Mouse (Mus musculus): ENCODE measurements around the gene Dab2ip. TPM values are rescaled to one million over a fixed set of nuclear protein-coding genes. Genes with fewer than 3 reads are reported as not detected.

The Dab2ip gene
- polyA plus RNA-seq, 1 experiment from 2014 or later, result 52.3 TPM

GRCm38 (mm10) chr2:35627298-35627898 is 69.3 kb downstream of the Dab2ip start:
- Histone ChIP-seq H3K4me3 (no peak overlapping the region), H3K4me1 (peaks cover 69% of the 10 kb centered on the region), H3K9ac (peak overlapping the region; percentile 31; the same call in 1 of the 2 replicates), H3K36me3 (peaks cover 31% of the 10 kb centered on the region), H3K4me2 (replicated peaks) (peak overlapping the region; percentile 14; the same call in 1 of the 2 replicates), H3K9me3 (no peaks in the 10 kb centered on the region), H3K27ac (peak overlapping the region; percentile 39; the same call in 1 of the 2 replicates), H3K27me3 (no peaks in the 10 kb centered on the region)
- WGBS, result 43% methylated on average over 11 of the region's 11 CpGs
- ATAC-seq (ENCODE audit: low FRiP score, low read depth), result no peak

GRCm38 (mm10) chr2:35628052-35628451 is 70.0 kb downstream of the Dab2ip start:
- Histone ChIP-seq H3K9ac (no peak overlapping the region), H3K36me3 (peaks cover 31% of the 10 kb centered on the region), H3K4me1 (peaks cover 63% of the 10 kb centered on the region), H3K4me3 (no peak overlapping the region), H3K9me3 (no peaks in the 10 kb centered on the region), H3K27me3 (no peaks in the 10 kb centered on the region), H3K4me2 (replicated peaks) (0 out of 2 replicates have a peak overlapping the region, but pooled peaks have one; percentile 14), H3K27ac (peak overlapping the region; percentile 39; the same call in 1 of the 2 replicates)
- ATAC-seq (ENCODE audit: low FRiP score, low read depth), result no peak
- WGBS, result 64% methylated on average over 7 of the region's 7 CpGs

GRCm38 (mm10) chr2:35628656-35629055 is 70.6 kb downstream of the Dab2ip start:
- H3K27ac ChIP-seq, result no peak overlapping the region
- peaks cover 58% of the 10 kb centered on the region for H3K4me1 ChIP-seq
- no peak overlapping the region for H3K4me3 ChIP-seq
- no peak for ATAC-seq (ENCODE audit: low FRiP score, low read depth)
- H3K9ac ChIP-seq, result no peak overlapping the region
- no peaks in the 10 kb centered on the region for H3K27me3 ChIP-seq
- no peaks in the 10 kb centered on the region for H3K9me3 ChIP-seq
- WGBS, result 88% methylated on average over 4 of the region's 4 CpGs
- no peak overlapping the region for H3K4me2 ChIP-seq (replicated peaks)
- H3K36me3 ChIP-seq, result peaks cover 31% of the 10 kb centered on the region

GRCm38 (mm10) chr2:35629126-35629525 is 71.1 kb downstream of the Dab2ip start:
- H3K27me3 ChIP-seq, result no peaks in the 10 kb centered on the region
- WGBS, result 86% methylated on average over 5 of the region's 8 CpGs

GRCm38 (mm10) chr2:35633392-35633791 is 75.3 kb downstream of the Dab2ip start:
- ATAC-seq (ENCODE audit: low FRiP score, low read depth), result no peak
- no peaks in the 10 kb centered on the region for H3K27me3 ChIP-seq
- 78% methylated on average over 4 of the region's 4 CpGs for WGBS
- H3K4me3 ChIP-seq, result no peak overlapping the region
- H3K4me1 ChIP-seq, result peaks cover 23% of the 10 kb centered on the region
- H3K27ac ChIP-seq, result no peak overlapping the region
- H3K4me2 ChIP-seq (replicated peaks), result no peak overlapping the region
- H3K36me3 ChIP-seq, result peaks cover 45% of the 10 kb centered on the region
- no peak overlapping the region for H3K9ac ChIP-seq
- H3K9me3 ChIP-seq, result no peaks in the 10 kb centered on the region

More at GRCm38 (mm10) chr2:35629126-35629525, 71.1 kb downstream of the Dab2ip start:
- H3K4me2 ChIP-seq (replicated peaks), result no peak overlapping the region
- H3K4me1 ChIP-seq, result peaks cover 58% of the 10 kb centered on the region
- H3K27ac ChIP-seq, result no peak overlapping the region
- H3K9ac ChIP-seq, result no peak overlapping the region
- no peak for ATAC-seq (ENCODE audit: low FRiP score, low read depth)
- no peaks in the 10 kb centered on the region for H3K9me3 ChIP-seq
- H3K36me3 ChIP-seq, result peaks cover 31% of the 10 kb centered on the region
- no peak overlapping the region for H3K4me3 ChIP-seq

- H3K27me3 ChIP-seq, result no peaks in the 10 kb centered on the region
- no peak for ATAC-seq (ENCODE audit: low FRiP score, low read depth)
- H3K9ac ChIP-seq, result no peak overlapping the region
- peaks cover 38% of the 10 kb centered on the region for H3K36me3 ChIP-seq
- H3K4me3 ChIP-seq, result no peak overlapping the region
- no peak overlapping the region for H3K4me2 ChIP-seq (replicated peaks)
- H3K4me1 ChIP-seq, result peaks cover 19% of the 10 kb centered on the region
- no peaks in the 10 kb centered on the region for H3K9me3 ChIP-seq
- H3K27ac ChIP-seq, result no peak overlapping the region
- WGBS, result 93% methylated on average over 4 of the region's 4 CpGs
Observed at GRCm38 (mm10) chr2:35634963-35635362, 76.9 kb downstream of the Dab2ip start.

- Histone ChIP-seq H3K27me3 (no peaks in the 10 kb centered on the region), H3K4me2 (replicated peaks) (no peak overlapping the region), H3K36me3 (peaks cover 34% of the 10 kb centered on the region), H3K9ac (no peak overlapping the region), H3K4me3 (no peak overlapping the region), H3K27ac (no peak overlapping the region), H3K9me3 (no peaks in the 10 kb centered on the region), H3K4me1 (peaks cover 24% of the 10 kb centered on the region)
- 59% methylated on average over 4 of the region's 4 CpGs for WGBS
- ATAC-seq (ENCODE audit: low FRiP score, low read depth), result no peak
Observed at GRCm38 (mm10) chr2:35635541-35635940, 77.5 kb downstream of the Dab2ip start.

- H3K27ac ChIP-seq, result no peak overlapping the region
Observed at GRCm38 (mm10) chr2:35637880-35638535, 79.9 kb downstream of the Dab2ip start.

GRCm38 (mm10) chr2:35639799-35640198 is 81.7 kb downstream of the Dab2ip start:
- Histone ChIP-seq H3K4me1 (peaks cover 11% of the 10 kb centered on the region; the same call in 1 of the 2 replicates), H3K27me3 (no peaks in the 10 kb centered on the region), H3K27ac (no peak overlapping the region), H3K9me3 (no peaks in the 10 kb centered on the region), H3K36me3 (peaks cover 50% of the 10 kb centered on the region), H3K4me2 (replicated peaks) (no peak overlapping the region), H3K9ac (no peak overlapping the region), H3K4me3 (no peak overlapping the region)
- no peak for ATAC-seq (ENCODE audit: low FRiP score, low read depth)
- WGBS, result 90% methylated on average over 2 of the region's 2 CpGs

More at GRCm38 (mm10) chr2:35637880-35638535, 79.9 kb downstream of the Dab2ip start:
- Histone ChIP-seq H3K4me3 (no peak overlapping the region), H3K4me2 (replicated peaks) (no peak overlapping the region), H3K9ac (no peak overlapping the region), H3K4me1 (peaks cover 24% of the 10 kb centered on the region), H3K9me3 (no peaks in the 10 kb centered on the region), H3K36me3 (peaks cover 39% of the 10 kb centered on the region), H3K27me3 (no peaks in the 10 kb centered on the region)
- ATAC-seq (ENCODE audit: low FRiP score, low read depth), result no peak
- 80% methylated on average over 13 of the region's 13 CpGs for WGBS

GRCm38 (mm10) chr2:35640576-35640975 is 82.5 kb downstream of the Dab2ip start:
- H3K4me3 ChIP-seq, result no peak overlapping the region
- 76% methylated on average over 13 of the region's 13 CpGs for WGBS
- H3K9me3 ChIP-seq, result no peaks in the 10 kb centered on the region
- H3K9ac ChIP-seq, result no peak overlapping the region
- H3K4me2 ChIP-seq (replicated peaks), result no peak overlapping the region
- no peaks in the 10 kb centered on the region for H3K27me3 ChIP-seq
- H3K4me1 ChIP-seq, result peaks cover 11% of the 10 kb centered on the region; the same call in 1 of the 2 replicates
- H3K27ac ChIP-seq, result no peak overlapping the region
- no peak for ATAC-seq (ENCODE audit: low FRiP score, low read depth)
- peaks cover 52% of the 10 kb centered on the region for H3K36me3 ChIP-seq

GRCm38 (mm10) chr2:35642224-35642623 is 84.2 kb downstream of the Dab2ip start:
- H3K9ac ChIP-seq, result no peak overlapping the region
- no peaks in the 10 kb centered on the region for H3K9me3 ChIP-seq
- no peak overlapping the region for H3K4me3 ChIP-seq
- ATAC-seq (ENCODE audit: low FRiP score, low read depth), result no peak
- 84% methylated on average over 7 of the region's 7 CpGs for WGBS
- H3K4me1 ChIP-seq, result peaks cover 11% of the 10 kb centered on the region; the same call in 1 of the 2 replicates
- no peaks in the 10 kb centered on the region for H3K27me3 ChIP-seq
- H3K36me3 ChIP-seq, result peaks cover 56% of the 10 kb centered on the region
- no peak overlapping the region for H3K27ac ChIP-seq
- H3K4me2 ChIP-seq (replicated peaks), result no peak overlapping the region

GRCm38 (mm10) chr2:35646553-35646952 is 88.5 kb downstream of the Dab2ip start:
- Histone ChIP-seq H3K4me3 (no peak overlapping the region), H3K27ac (no peak overlapping the region), H3K27me3 (no peaks in the 10 kb centered on the region), H3K4me1 (peaks cover 24% of the 10 kb centered on the region), H3K4me2 (replicated peaks) (no peak overlapping the region), H3K9me3 (no peaks in the 10 kb centered on the region), H3K9ac (no peak overlapping the region), H3K36me3 (peaks cover 43% of the 10 kb centered on the region)
- WGBS, result 77% methylated on average over 8 of the region's 8 CpGs
- ATAC-seq (ENCODE audit: low FRiP score, low read depth), result no peak
